Mouse (Mus musculus) megakaryocyte-erythroid progenitor cell, adult 5-6 weeks (primary cell): ENCODE data around the gene Syt12. TPM values are rescaled to one million over a fixed set of nuclear protein-coding genes. Genes with fewer than 3 reads are reported as not detected.

ENCODE experiments used
- ATAC-seq: replicated peaks from 2 replicates; pipeline ENCODE4 v1.8.0; 2016; ENCODE audit warnings: mild to moderate bottlenecking, inconsistent platforms; ENCODE audit not compliant: severe bottlenecking, poor library complexity, low FRiP score, low TSS enrichment
- total RNA-seq, 2 experiments: library from RNA; stranded (forward) in 1 of 2; stranded (reverse) in 1 of 2; fragments of 200-1000, 215-1000 nt in 1 of 2; fragments of >200 nt in 1 of 2; fragmentation: Nextera tagmentation in 1 of 2; gene quantifications; 2 replicates each; pipeline ENCODE4 v1.2.3; 2014 to 2017

Gene Syt12
- total RNA-seq, 2 experiments from 2014 or later: not detected

- no peak for ATAC-seq
These were observed 25.3 kb downstream of the Syt12 start for GRCm38 (mm10) chr19:4451965-4452364.

- ATAC-seq: no peak
These were observed 26.1 kb downstream of the Syt12 start for GRCm38 (mm10) chr19:4451098-4451497.

GRCm38 (mm10) chr19:4450666-4451065 is 26.6 kb downstream of the Syt12 start:
- ATAC-seq: no peak

GRCm38 (mm10) chr19:4449230-4449629 is 28.0 kb downstream of the Syt12 start:
- ATAC-seq: no peak

GRCm38 (mm10) chr19:4447445-4447844 is 29.8 kb downstream of the Syt12 start:
- no peak for ATAC-seq

GRCm38 (mm10) chr19:4446661-4447420 is 30.4 kb downstream of the Syt12 start:
- no peak for ATAC-seq

GRCm38 (mm10) chr19:4442408-4442807 is 34.8 kb downstream of the Syt12 start:
- 0 out of 2 replicates have a peak, but pooled peaks have one; percentile 51 for ATAC-seq

GRCm38 (mm10) chr19:4441621-4442161 is 35.6 kb downstream of the Syt12 start:
- no peak for ATAC-seq

GRCm38 (mm10) chr19:4441090-4441591 is 36.1 kb downstream of the Syt12 start:
- ATAC-seq: peak; percentile 54

GRCm38 (mm10) chr19:4440222-4440621 is 37.0 kb downstream of the Syt12 start:
- ATAC-seq: no peak

GRCm38 (mm10) chr19:4439161-4439801 is 38.0 kb downstream of the Syt12 start, which contains the start of gene Rhod:
Gene Rhod (minus strand): TSS chr19:4439432.
- no peak for ATAC-seq

- no peak for ATAC-seq
These were observed 38.5 kb downstream of the Syt12 start for GRCm38 (mm10) chr19:4438791-4439160.

- ATAC-seq: no peak
These were observed 39.4 kb downstream of the Syt12 start for GRCm38 (mm10) chr19:4437886-4438285.

GRCm38 (mm10) chr19:4436254-4436653 is 41.0 kb downstream of the Syt12 start:
- peak; percentile 10; the same call in 1 of the 2 replicates for ATAC-seq

GRCm38 (mm10) chr19:4434999-4435398 is 42.2 kb downstream of the Syt12 start:
- no peak for ATAC-seq

GRCm38 (mm10) chr19:4433756-4434155 is 43.5 kb downstream of the Syt12 start:
- no peak for ATAC-seq

GRCm38 (mm10) chr19:4430091-4430620 is 47.1 kb downstream of the Syt12 start:
- ATAC-seq: no peak

- ATAC-seq: peak; percentile 76
These were observed 51.5 kb downstream of the Syt12 start for GRCm38 (mm10) chr19:4425610-4426366.

- ATAC-seq: no peak
These were observed 54.2 kb downstream of the Syt12 start for GRCm38 (mm10) chr19:4423021-4423420.
